Mouse (Mus musculus) megakaryocyte, embryonic 14.5 days (primary cell): Measurements from ENCODE around the gene Tjp1. TPM values are rescaled to one million over a fixed set of nuclear protein-coding genes. Genes with fewer than 3 reads are reported as not detected.

Experiments
- H3K27me3 ChIP-seq: replicated peaks from 2 replicates; pipeline ENCODE3; 2012; ENCODE audit warnings: inconsistent platforms
- H3K36me3 ChIP-seq: replicated peaks from 2 replicates; pipeline ENCODE3; 2012; ENCODE audit warnings: low read length, inconsistent platforms, mixed read lengths
- H3K4me1 ChIP-seq: 2 replicates; pipeline ENCODE4 v1.6.1; 2012; ENCODE audit warnings: inconsistent platforms
- H3K4me3 ChIP-seq: replicated peaks from 2 replicates; pipeline ENCODE3; 2012; ENCODE audit warnings: moderate library complexity, mild to moderate bottlenecking, inconsistent platforms
- H3K9me3 ChIP-seq: 2 replicates; pipeline ENCODE4 v1.6.1; 2012; ENCODE audit warnings: inconsistent platforms
- FLI1 ChIP-seq: IDR thresholded peaks from 2 replicates; pipeline ENCODE4 v1.6.1; 2012; ENCODE audit warnings: low read length, inconsistent platforms, mixed read lengths
- GATA1 ChIP-seq: IDR thresholded peaks from 3 replicates; pipeline ENCODE4 v1.6.1; 2012; ENCODE audit warnings: mixed read lengths, low read length, inconsistent platforms, borderline replicate concordance
- polyA plus RNA-seq: library from polyadenylated mRNA; stranded (reverse); fragments of >175 nt; gene quantifications from 2 replicates; pipeline ENCODE4 v1.2.3, GENCODE M21; 2012; ENCODE audit warnings: low replicate concordance; ENCODE audit not compliant: insufficient read depth

The Tjp1 gene
- 0.83 TPM in 1 of 2 replicates, not detected in the other for polyA plus RNA-seq

GRCm38 (mm10) chr7:65527071-65528007, at the start of gene Tjp1:
Gene Tjp1 (minus strand): TSS chr7:65527781.
- peaks cover 73% of the 10 kb centered on the region for H3K27me3 ChIP-seq
- no peaks in the 10 kb centered on the region for H3K36me3 ChIP-seq
- H3K9me3 ChIP-seq: peaks cover 26% of the 10 kb centered on the region
- H3K4me3 ChIP-seq: peak within 1 kb of the TSS; percentile 86
- TF ChIP-seq FLI1 (no peak), GATA1 (no peak)
- peaks cover 13% of the 10 kb centered on the region for H3K4me1 ChIP-seq

- Histone ChIP-seq H3K9me3 (no peaks in the 10 kb centered on the region), H3K36me3 (no peaks in the 10 kb centered on the region), H3K27me3 (peaks cover 3% of the 10 kb centered on the region), H3K4me3 (no peak overlapping the region), H3K4me1 (no peaks in the 10 kb centered on the region)
- no peak for TF ChIP-seq FLI1
- no peak for TF ChIP-seq GATA1
Observed at GRCm38 (mm10) chr7:65577118-65577517, 49.5 kb upstream of the Tjp1 start.

- Histone ChIP-seq H3K9me3 (no peaks in the 10 kb centered on the region), H3K4me1 (no peaks in the 10 kb centered on the region), H3K36me3 (no peaks in the 10 kb centered on the region), H3K4me3 (no peak overlapping the region), H3K27me3 (peaks cover 1% of the 10 kb centered on the region)
- TF ChIP-seq GATA1: no peak
- no peak for TF ChIP-seq FLI1
Observed at GRCm38 (mm10) chr7:65572731-65573130, 45.1 kb upstream of the Tjp1 start.

- TF ChIP-seq FLI1: no peak
- no peak for TF ChIP-seq GATA1
- Histone ChIP-seq H3K9me3 (no peaks in the 10 kb centered on the region), H3K4me1 (no peaks in the 10 kb centered on the region), H3K4me3 (no peak overlapping the region), H3K27me3 (no peaks in the 10 kb centered on the region), H3K36me3 (no peaks in the 10 kb centered on the region)
Observed at GRCm38 (mm10) chr7:65570691-65571090, 43.1 kb upstream of the Tjp1 start.

GRCm38 (mm10) chr7:65555996-65556395, 28.4 kb upstream of the Tjp1 start:
- Histone ChIP-seq H3K9me3 (no peaks in the 10 kb centered on the region), H3K4me1 (no peaks in the 10 kb centered on the region), H3K36me3 (no peaks in the 10 kb centered on the region), H3K27me3 (no peaks in the 10 kb centered on the region), H3K4me3 (no peak overlapping the region)
- TF ChIP-seq FLI1 (no peak), GATA1 (no peak)

- TF ChIP-seq FLI1 (no peak), GATA1 (no peak)
- Histone ChIP-seq H3K4me3 (no peak overlapping the region), H3K9me3 (no peaks in the 10 kb centered on the region), H3K27me3 (no peaks in the 10 kb centered on the region), H3K4me1 (no peaks in the 10 kb centered on the region), H3K36me3 (no peaks in the 10 kb centered on the region)
Observed at GRCm38 (mm10) chr7:65545741-65546140, 18.2 kb upstream of the Tjp1 start.

GRCm38 (mm10) chr7:65532689-65533088, 5.1 kb upstream of the Tjp1 start:
- Histone ChIP-seq H3K27me3 (peaks cover 31% of the 10 kb centered on the region), H3K4me1 (peaks cover 11% of the 10 kb centered on the region), H3K4me3 (no peak overlapping the region), H3K36me3 (no peaks in the 10 kb centered on the region), H3K9me3 (peaks cover 61% of the 10 kb centered on the region)
- TF ChIP-seq GATA1: no peak
- TF ChIP-seq FLI1: no peak

- no peak overlapping the region for H3K4me3 ChIP-seq
- TF ChIP-seq FLI1 (no peak), GATA1 (no peak)
- no peaks in the 10 kb centered on the region for H3K9me3 ChIP-seq
- peaks cover 13% of the 10 kb centered on the region for H3K4me1 ChIP-seq
- no peaks in the 10 kb centered on the region for H3K36me3 ChIP-seq
- H3K27me3 ChIP-seq: peaks cover 60% of the 10 kb centered on the region
Observed at GRCm38 (mm10) chr7:65523116-65523515, 4.5 kb downstream of the Tjp1 start.

- Histone ChIP-seq H3K36me3 (no peaks in the 10 kb centered on the region), H3K27me3 (peaks cover 54% of the 10 kb centered on the region), H3K4me1 (peaks cover 8% of the 10 kb centered on the region), H3K9me3 (no peaks in the 10 kb centered on the region), H3K4me3 (no peak overlapping the region)
- TF ChIP-seq GATA1 (no peak), FLI1 (no peak)
Observed at GRCm38 (mm10) chr7:65522490-65522889, 5.1 kb downstream of the Tjp1 start.

GRCm38 (mm10) chr7:65520622-65521021, 7.0 kb downstream of the Tjp1 start:
- TF ChIP-seq GATA1 (no peak), FLI1 (no peak)
- no peaks in the 10 kb centered on the region for H3K9me3 ChIP-seq
- H3K36me3 ChIP-seq: no peaks in the 10 kb centered on the region
- H3K4me3 ChIP-seq: no peak overlapping the region
- H3K4me1 ChIP-seq: no peaks in the 10 kb centered on the region
- H3K27me3 ChIP-seq: peaks cover 44% of the 10 kb centered on the region
